In genomic region chr11:54987974-54988373, GRCm38 (mm10) we compare ENCODE assay signal across 9 mouse cellular contexts. TPM values are rescaled to one million over a fixed set of nuclear protein-coding genes. Genes with fewer than 3 reads are reported as not detected.
DNase-seq lines count a peak whose midpoint lies in the region; ATAC-seq lines count a peak whose summit lies in the region.
"Had no signal": no experiment of that assay in that cellular context is flagged by ENCODE, and none has a peak within 500 bp of the region (broad histone marks: within the 10 kb centered on the region; RNA-seq: fewer than 3 reads in every experiment).

No protein-coding gene starts in this region.

- H3K9ac ChIP-seq in hindbrain, embryonic 13.5 days, result no peak overlapping the region
- H3K9ac ChIP-seq: limb, embryonic 13.5 days had no signal

- no peaks in the 10 kb centered on the region for H3K27me3 ChIP-seq in hindbrain, embryonic 10.5 days (ENCODE audit: insufficient read depth, poor library complexity, severe bottlenecking)
- H3K27me3 ChIP-seq in hindbrain, embryonic 13.5 days, result no peaks in the 10 kb centered on the region
- H3K27me3 ChIP-seq: limb, embryonic 13.5 days had no signal

- peaks cover 6% of the 10 kb centered on the region; the same call in 1 of the 2 replicates for H3K36me3 ChIP-seq in hindbrain, embryonic 10.5 days
- peaks cover 4% of the 10 kb centered on the region; the same call in 1 of the 2 replicates for H3K36me3 ChIP-seq in hindbrain, embryonic 13.5 days

- DNase-seq in hindbrain, embryonic 10.5 days (ENCODE audit: low spot score), result peak; percentile 42
- DNase-seq in spleen, postnatal 10 days (ENCODE audit: low spot score in 2 of 2), result peak; percentile 41 to 71
- no peak for DNase-seq in spleen, adult 12 weeks (ENCODE audit: low spot score)
- peak; percentile 42 for DNase-seq in c-Kit-positive CD71-positive TER-119-positive erythroid progenitor cells, embryonic 14.5 days (ENCODE audit: low spot score)
- DNase-seq in natural killer cell, adult 2 months (ENCODE audit: low spot score in 2 of 2), result peak; percentile 37 to 58
- DNase-seq in right cerebral cortex, postnatal 36 days (ENCODE audit: low spot score in 2 of 2), result no peak

- no peak overlapping the region for H3K4me3 ChIP-seq in hindbrain, embryonic 10.5 days
- no peak overlapping the region for H3K4me3 ChIP-seq in hindbrain, embryonic 13.5 days
- H3K4me3 ChIP-seq: limb, embryonic 13.5 days had no signal

- no peak for ATAC-seq in hindbrain, embryonic 13.5 days (ENCODE audit: low FRiP score)
- ATAC-seq in frontal cortex, adult (ENCODE audit: low TSS enrichment), result no peak

- no peaks in the 10 kb centered on the region for H3K9me3 ChIP-seq in hindbrain, embryonic 10.5 days
- no peaks in the 10 kb centered on the region for H3K9me3 ChIP-seq in hindbrain, embryonic 13.5 days
- H3K9me3 ChIP-seq: limb, embryonic 13.5 days had no signal

- no peak overlapping the region for H3K27ac ChIP-seq in hindbrain, embryonic 10.5 days
- H3K27ac ChIP-seq in hindbrain, embryonic 13.5 days, result no peak overlapping the region
- H3K27ac ChIP-seq: limb, embryonic 13.5 days had no signal

- H3K4me1 ChIP-seq in hindbrain, embryonic 10.5 days (replicated peaks), result no peaks in the 10 kb centered on the region
- no peaks in the 10 kb centered on the region for H3K4me1 ChIP-seq in hindbrain, embryonic 13.5 days (replicated peaks)
- H3K4me1 ChIP-seq: limb, embryonic 13.5 days had no signal

- no peak overlapping the region for H3K4me2 ChIP-seq in hindbrain, embryonic 13.5 days
- H3K4me2 ChIP-seq: limb, embryonic 13.5 days had no signal

- 81% methylated on average over 1 of the region's 1 CpGs for WGBS in hindbrain, embryonic 10.5 days
- 86% methylated on average over 1 of the region's 1 CpGs for WGBS in hindbrain, embryonic 13.5 days

RNA-seq across cellular contexts. Expression of gene Tnip1, which starts 25.3 kb away (rescaled TPM):
- 14.2 and 14.7 TPM in 2 replicates for polyA plus RNA-seq in hindbrain, embryonic 10.5 days (2016; fragmentation: Nextera tagmentation; extraction: Ambion mirVana)
- polyA plus RNA-seq in hindbrain, embryonic 13.5 days (2015; fragmentation: Nextera tagmentation; extraction: Ambion mirVana), result 19.3 TPM in 2 replicates

RNA-seq across cellular contexts. Expression of gene Anxa6, which starts 45.3 kb away (rescaled TPM):
- 61.0 and 68.8 TPM in 2 replicates for polyA plus RNA-seq in hindbrain, embryonic 10.5 days (2016; fragmentation: Nextera tagmentation; extraction: Ambion mirVana)
- polyA plus RNA-seq in hindbrain, embryonic 13.5 days (2015; fragmentation: Nextera tagmentation; extraction: Ambion mirVana), result 59.3 and 61.1 TPM in 2 replicates

Comparison
In these comparisons a context has a peak if more than half of its experiments do, and no peak if none do; other contexts are left out.
1. DNase-seq: peak in hindbrain, embryonic 10.5 days (single experiment), spleen, postnatal 10 days (2 of 2), c-Kit-positive CD71-positive TER-119-positive erythroid progenitor cells, embryonic 14.5 days (single experiment) and natural killer cell, adult 2 months (2 of 2); none in spleen, adult 12 weeks (single experiment) and right cerebral cortex, postnatal 36 days (0 of 2).